Mouse (Mus musculus) frontal cortex, postnatal 14 days (tissue): ENCODE results near the gene Mpeg1.

Source experiments
- DNase-seq, 2 experiments: peaks; one replicate each; pipeline ENCODE4 v3.0.0; 2022; ENCODE audit warnings: low spot score in 2 of 2

Gene Mpeg1

GRCm38 (mm10) chr19:12465530-12466144 is 5.1 kb downstream of the Mpeg1 start:
- DNase-seq, result no peak

GRCm38 (mm10) chr19:12466204-12466603 is 5.6 kb downstream of the Mpeg1 start:
- DNase-seq, result peak; percentile 52 to 64

DNA sequence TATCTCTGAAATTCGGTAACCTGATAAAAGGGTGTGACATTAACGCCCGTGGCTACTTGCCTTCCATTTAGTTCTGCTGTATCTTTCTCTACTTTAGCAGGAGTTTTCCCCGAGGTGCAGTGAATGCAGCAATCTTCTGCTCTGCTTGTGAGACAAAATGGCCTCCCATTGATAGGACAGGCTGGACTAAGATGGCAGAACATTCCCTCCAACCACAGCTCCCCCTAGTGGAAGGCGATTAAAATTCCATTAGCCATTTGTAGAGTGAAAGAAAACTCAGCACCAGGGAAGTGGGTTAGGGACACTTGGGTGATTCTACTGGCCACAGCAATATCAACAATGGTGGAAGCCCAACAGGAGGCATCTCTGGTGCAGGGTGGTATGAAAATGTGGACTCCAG is 6.9 kb downstream of the Mpeg1 start:
- DNase-seq, result no peak

GRCm38 (mm10) chr19:12471866-12472265 is 11.3 kb downstream of the Mpeg1 start:
- DNase-seq, result no peak

DNA sequence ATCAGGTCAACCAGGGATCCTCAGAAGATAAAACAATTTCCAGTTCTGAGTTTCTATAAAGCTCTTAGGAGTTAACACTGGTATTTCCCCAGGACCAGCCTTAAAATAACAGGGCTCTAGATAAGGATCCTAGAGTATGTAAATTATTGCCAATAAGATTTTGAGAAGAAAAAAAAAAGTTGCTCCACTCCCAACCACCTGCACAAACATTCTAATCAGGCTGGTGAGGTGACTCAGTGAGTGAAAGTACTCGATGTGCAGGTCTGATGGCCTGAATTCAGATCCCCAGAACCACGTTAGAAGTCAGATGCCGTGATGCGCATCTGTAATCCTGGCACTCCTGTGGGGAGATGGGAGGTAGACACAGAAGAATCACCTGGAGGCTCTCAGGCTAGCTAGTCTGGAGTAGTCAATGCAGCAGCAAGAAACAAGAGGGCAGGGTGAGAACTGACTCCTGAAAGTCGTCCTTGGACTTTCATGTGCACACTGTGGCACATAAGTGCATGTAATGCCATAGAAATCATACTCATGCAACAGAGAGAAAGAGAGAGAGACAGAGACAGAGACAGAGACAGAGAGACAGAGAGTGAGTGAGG is 11.9 kb downstream of the Mpeg1 start:
- no peak for DNase-seq

- no peak for DNase-seq
These were observed 12.6 kb downstream of the Mpeg1 start for GRCm38 (mm10) chr19:12473201-12473641.

DNA sequence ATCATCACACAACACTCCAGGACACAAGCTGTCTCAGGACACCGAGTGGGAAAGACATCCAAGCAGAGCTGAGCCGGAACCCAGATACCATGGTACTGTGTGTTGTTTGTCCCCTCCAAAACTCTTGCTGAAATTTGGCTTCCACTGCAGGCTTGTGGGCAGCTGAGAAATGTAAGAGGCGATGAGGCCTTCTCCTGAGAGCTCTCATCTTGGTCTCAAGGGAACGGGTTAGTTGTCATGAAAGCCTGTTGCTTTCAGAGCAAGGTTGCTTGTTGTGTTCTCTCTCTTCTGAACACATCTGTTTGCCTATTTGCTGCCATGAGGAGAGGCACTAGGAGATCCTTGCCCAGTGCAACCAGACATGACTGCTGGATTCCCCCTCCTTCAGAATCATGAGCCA is 13.4 kb downstream of the Mpeg1 start:
- DNase-seq, result no peak

- DNase-seq, result peak; percentile 85
These were observed 15.0 kb downstream of the Mpeg1 start for GRCm38 (mm10) chr19:12475380-12476250.

GRCm38 (mm10) chr19:12476721-12477270 is 16.2 kb downstream of the Mpeg1 start:
- no peak for DNase-seq

GRCm38 (mm10) chr19:12478369-12478768 is 17.8 kb downstream of the Mpeg1 start:
- no peak for DNase-seq

DNA sequence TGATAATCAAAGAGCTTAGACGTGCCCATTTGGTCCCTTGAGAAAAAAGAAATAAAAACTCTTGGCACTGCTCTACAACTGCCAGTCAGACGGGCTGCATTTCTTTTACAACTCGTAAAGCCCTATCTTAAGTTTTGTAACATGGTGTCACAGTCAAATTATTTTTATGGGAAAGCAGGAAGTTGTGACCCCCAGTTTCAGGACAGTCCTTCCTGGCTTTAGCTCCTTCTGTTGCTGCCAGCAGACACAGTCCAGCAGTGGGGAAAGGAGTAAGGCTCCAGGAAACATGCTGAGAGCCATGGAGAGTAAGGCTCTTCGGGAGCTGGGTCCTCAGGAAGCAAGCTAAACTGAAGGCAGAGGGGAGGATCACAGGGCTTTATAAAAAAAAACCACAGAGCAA is 23.2 kb downstream of the Mpeg1 start:
- DNase-seq, result no peak

DNA sequence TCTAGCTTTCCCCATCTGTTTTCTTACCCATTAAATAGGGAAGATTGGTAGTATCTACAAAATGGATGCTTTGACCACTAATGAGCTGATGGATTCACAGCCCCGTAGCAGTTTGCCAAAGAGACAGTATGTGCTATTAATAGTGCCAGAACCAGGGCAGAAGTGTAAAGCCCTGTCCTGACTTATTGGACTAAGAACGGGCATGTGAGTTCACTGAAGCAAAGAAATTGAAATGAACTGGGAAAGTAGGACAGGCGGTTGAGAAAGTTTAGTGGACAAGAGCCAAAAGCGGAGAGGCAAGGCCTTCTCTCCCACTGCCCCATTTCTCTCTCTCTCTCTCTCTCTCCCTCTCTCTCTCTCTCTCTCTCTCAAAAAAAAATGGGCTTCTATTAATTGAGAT is 23.6 kb downstream of the Mpeg1 start:
- DNase-seq, result no peak

DNA sequence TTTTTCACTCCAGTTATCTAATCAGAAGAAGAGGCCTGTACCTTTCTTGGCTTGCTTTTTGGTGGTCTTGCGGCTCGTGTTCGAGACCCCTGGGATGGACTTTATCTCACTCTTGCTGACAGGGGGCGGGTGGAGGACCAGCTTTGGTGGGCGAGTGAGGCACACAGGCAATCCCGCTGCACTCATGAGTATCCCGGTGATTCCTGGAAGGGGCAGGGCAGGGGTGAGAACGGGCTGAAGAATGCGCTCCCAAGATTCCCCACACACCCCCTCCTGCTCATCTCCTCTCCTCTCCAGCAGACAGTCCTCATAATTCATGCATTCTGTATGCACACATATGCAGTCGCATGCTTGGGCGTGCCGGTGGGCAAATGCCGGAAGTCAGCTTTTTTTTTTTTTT is 24.6 kb downstream of the Mpeg1 start:
- DNase-seq, result no peak

DNA sequence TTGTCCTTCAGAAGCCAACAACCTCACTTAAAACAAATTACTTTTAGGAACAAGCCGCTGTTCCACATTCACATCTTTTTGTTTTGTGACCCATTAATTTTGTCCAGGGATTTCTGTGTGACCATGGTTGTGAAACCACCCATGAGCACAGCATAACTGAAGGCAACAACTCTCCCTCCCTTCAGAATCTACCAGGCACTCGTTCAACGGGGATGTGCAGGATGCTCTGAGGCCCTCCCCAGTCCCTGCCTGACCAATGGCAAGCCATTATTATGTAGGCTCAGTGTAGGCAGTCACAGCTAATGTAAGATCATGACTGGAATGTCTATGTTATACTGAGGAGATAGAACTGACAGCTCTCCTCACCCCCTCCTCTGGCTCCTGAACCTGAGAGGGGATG is 25.1 kb downstream of the Mpeg1 start:
- no peak for DNase-seq

- no peak for DNase-seq
These were observed 26.3 kb downstream of the Mpeg1 start for GRCm38 (mm10) chr19:12486875-12487274.

DNA sequence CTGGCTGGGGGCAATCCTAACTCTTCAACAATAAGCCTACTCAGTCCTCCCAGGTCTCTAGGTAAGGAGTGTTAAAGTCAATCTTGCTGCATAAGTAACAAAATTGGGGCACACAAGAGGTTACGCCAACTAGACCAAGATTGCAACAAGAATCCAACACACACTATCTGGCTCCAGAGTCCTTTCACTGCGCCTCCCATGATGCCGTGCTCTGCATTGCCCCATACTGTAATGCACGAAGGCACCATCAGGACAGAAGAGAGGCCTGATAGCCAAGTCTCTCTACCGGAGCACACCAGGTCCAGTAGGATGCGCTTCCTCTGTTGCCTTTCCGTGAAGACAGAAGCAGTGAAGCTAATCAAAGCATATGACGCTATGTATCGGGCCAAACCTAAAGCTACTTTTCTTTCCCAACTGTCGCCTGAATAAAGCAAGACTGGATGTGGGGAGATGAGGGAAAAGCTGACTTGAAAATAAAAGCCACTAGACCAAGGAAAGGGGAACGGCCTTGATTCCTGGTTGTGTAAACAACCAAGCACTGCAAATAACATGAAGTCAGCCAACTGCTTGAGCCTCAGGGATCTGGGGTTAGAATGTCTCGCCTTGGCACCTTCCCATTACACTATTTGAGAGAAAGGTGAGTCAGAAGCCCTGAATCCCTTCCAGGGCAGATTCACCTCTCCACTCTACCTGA is 27.1 kb downstream of the Mpeg1 start:
- DNase-seq, result no peak

DNA sequence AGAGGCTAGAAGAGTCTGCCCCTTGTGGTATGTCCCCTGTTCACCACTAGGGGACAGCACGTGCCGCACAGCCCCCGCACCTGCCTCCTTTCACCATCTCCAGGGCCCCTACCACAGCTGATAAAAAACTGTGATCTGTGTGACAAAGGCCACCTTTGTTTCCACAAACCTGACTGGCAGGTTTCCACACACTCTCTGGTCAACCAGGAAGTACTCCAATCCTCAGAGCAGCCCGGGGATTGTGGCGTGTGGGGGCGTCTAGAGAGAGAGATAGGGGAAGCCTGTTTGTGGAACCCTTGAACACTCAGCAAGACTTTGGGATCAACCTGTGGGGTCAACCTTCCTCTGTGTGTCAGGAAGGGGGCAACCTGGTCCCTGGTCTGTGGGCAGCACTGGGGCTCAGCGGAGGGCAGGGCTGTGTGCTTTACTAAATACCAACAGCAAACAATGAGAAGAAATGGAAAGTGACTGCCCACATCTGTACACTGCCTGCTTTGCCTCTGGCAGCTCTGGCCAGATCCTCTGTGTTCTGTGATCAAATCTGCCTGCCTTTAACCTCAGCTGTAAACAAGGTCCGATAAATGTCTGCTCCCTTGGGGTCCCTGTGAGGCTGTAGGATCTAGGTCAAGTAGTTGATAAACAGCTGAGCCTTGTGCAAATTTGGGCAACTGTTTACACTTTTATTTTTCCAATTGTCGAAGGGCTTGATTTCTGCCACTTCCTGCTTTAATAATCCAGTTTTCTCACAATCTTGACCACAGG is 27.8 kb downstream of the Mpeg1 start:
- no peak for DNase-seq

DNA sequence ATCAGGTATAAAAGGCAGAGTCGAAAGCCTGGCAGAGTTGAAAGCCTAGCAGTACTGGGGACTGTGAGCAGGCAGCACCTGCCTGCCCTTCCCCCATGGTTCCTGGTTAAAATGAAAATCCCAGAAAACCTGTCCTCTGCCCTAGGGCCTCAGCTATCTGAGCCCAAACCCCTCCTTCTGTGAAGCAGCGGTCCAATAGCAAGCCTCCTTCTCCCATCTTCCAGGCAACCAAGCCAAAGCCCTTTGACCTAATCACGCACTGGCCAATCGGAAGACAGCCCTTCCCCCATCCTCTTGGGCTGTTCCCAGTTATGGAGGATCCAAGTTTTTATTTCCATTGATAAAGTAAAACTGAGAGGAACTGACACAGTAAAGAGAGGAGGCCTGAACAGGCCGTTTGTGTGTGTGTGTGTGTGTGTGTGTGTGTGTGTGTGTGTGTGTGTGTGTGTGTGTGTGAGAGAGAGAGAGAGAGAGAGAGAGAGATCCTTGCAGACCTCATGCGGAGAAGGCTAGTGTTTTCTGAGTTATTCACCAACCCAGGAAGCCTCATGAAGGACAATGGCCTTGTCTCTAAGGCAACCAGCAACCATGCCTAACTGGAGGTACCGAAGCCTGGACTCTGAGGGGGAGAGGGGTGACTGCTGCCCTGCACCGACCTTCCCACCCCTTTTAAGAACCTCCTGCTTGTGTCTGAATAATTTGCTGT is 28.5 kb downstream of the Mpeg1 start:
- DNase-seq, result no peak

DNA sequence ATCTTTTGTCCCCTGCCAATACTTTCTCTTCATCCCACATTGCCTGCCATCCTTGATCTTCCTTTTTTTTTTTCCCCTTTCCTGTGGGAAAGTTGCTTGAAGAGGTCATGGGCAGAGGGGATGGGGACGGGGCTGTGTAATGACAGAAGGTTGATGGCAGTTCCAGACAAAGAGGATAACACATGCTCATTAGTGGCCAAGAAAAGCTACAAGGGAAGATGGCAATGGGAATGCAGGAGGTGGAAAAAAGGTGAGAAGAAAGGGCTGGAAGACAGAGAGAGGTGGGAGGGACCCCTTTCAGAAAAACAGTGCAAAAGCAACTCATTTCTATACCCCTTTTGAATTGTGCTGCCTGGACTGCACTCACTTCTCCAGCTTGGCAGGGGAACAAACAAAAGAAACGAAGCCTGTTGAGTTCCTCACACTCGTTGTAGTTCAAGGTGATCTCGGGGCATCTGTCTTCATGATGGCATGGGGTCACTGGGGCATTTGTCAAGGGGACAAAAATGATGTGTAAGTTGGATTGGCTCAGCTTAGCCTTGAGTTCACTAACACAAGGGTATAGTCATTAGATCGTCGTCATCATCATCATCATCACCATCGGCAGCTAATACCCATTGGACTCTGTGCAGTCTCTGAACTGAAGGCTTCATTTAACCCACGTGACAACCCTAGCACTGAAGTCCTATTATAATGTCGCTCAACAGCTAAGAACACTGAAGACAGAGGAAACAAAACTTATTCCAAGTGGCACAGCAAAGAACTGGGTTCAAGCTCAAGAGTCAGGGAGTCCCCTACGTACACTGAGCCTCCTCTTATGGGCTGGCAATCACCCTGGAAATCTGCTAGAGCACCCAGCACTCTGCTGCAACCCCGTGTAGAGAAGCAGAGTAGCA is 29.3 kb downstream of the Mpeg1 start:
- DNase-seq, result no peak

GRCm38 (mm10) chr19:12491636-12492035 is 31.1 kb downstream of the Mpeg1 start:
- no peak for DNase-seq
